Mouse (Mus musculus) testis, adult 2 months (tissue): ENCODE results near the gene Mrfap1. TPM values are rescaled to one million over a fixed set of nuclear protein-coding genes. Genes with fewer than 3 reads are reported as not detected.
A peak's percentile ranks its signal among the peaks of the same experiment; 100 is the strongest.

Experiments used
- H3K27ac ChIP-seq: fragments of 200-500 bp; 2 replicates; pipeline ENCODE4 v1.5.1; 2012; ENCODE audit warnings: low read depth, low read length; ENCODE audit not compliant: control insufficient read depth, insufficient read depth
- H3K27me3 ChIP-seq: fragments of 200-500 bp; 2 replicates; pipeline ENCODE4 v1.6.1; 2012; ENCODE audit warnings: mild to moderate bottlenecking, low read length, moderate library complexity; ENCODE audit not compliant: control insufficient read depth, insufficient read depth
- H3K36me3 ChIP-seq: fragments of 200-500 bp; 2 replicates; pipeline ENCODE4 v1.6.1; 2012; ENCODE audit warnings: mild to moderate bottlenecking, low read length; ENCODE audit not compliant: control insufficient read depth, insufficient read depth
- H3K4me1 ChIP-seq: fragments of 200-500 bp; 2 replicates; pipeline ENCODE4 v1.6.1; 2012; ENCODE audit warnings: low read length; ENCODE audit not compliant: control insufficient read depth, insufficient read depth
- H3K4me3 ChIP-seq: fragments of 200-500 bp; 2 replicates; pipeline ENCODE4 v1.5.1; 2012; ENCODE audit warnings: low read depth, mild to moderate bottlenecking, low read length, moderate library complexity, mixed read lengths; ENCODE audit not compliant: control insufficient read depth
- CTCF ChIP-seq: fragments of 200-500 bp; IDR thresholded peaks from 2 replicates; pipeline ENCODE4 v1.5.1; 2012; ENCODE audit warnings: low read depth, mild to moderate bottlenecking, inconsistent platforms, low read length, moderate library complexity; ENCODE audit not compliant: control insufficient read depth, insufficient read depth, insufficient replicate concordance
- POLR2A ChIP-seq: fragments of 200-500 bp; IDR thresholded peaks from 2 replicates; pipeline ENCODE4 v1.6.1; 2012; ENCODE audit warnings: low read depth, mild to moderate bottlenecking, inconsistent platforms, low read length, moderate library complexity; ENCODE audit not compliant: control insufficient read depth
- polyA plus RNA-seq: library from polyadenylated mRNA; depleted of rRNA; stranded (reverse); fragments of >200 nt; gene quantifications from 2 replicates; pipeline ENCODE4 v1.2.3, GENCODE M21; 2012

Mrfap1 gene
- polyA plus RNA-seq, 1 experiment = 86.7 TPM

DNA sequence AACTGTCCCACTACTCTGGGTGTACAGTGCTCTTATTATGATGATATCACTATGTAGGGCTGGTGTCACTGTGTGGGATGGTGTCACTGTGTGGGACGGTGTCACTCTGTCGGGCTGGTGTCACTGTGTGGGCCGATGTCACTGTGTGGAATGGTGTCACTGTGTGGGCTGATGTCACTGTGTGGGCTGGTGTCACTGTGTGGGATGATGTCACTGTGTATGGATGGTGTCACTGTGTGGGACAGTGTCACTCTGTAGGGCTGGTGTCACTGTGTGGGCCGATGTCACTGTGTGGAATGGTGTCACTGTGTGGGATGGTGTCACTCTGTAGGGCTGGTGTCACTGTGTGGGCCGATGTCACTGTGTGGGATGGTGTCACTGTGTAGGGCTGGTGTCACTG, 10.5 kb downstream of the Mrfap1 start:
- no peaks in the 10 kb centered on the region for H3K27me3 ChIP-seq
- H3K4me3 ChIP-seq = no peak overlapping the region
- no peak for TF ChIP-seq POLR2A
- no peak for TF ChIP-seq CTCF
- no peaks in the 10 kb centered on the region for H3K36me3 ChIP-seq
- peak overlapping the region; percentile 18; the same call in 1 of the 2 replicates for H3K27ac ChIP-seq
- no peaks in the 10 kb centered on the region for H3K4me1 ChIP-seq

- Histone ChIP-seq H3K27ac (no peak overlapping the region), H3K4me3 (no peak overlapping the region), H3K36me3 (no peaks in the 10 kb centered on the region), H3K27me3 (no peaks in the 10 kb centered on the region), H3K4me1 (no peaks in the 10 kb centered on the region)
- TF ChIP-seq POLR2A = no peak
- no peak for TF ChIP-seq CTCF
Observed at GRCm38 (mm10) chr5:36779512-36779911, 17.1 kb downstream of the Mrfap1 start.

GRCm38 (mm10) chr5:36778901-36779300, 17.7 kb downstream of the Mrfap1 start:
- no peak for TF ChIP-seq CTCF
- no peak for TF ChIP-seq POLR2A
- H3K27me3 ChIP-seq = no peaks in the 10 kb centered on the region
- H3K4me1 ChIP-seq = no peaks in the 10 kb centered on the region
- no peaks in the 10 kb centered on the region for H3K36me3 ChIP-seq
- H3K27ac ChIP-seq = no peak overlapping the region
- H3K4me3 ChIP-seq = no peak overlapping the region

GRCm38 (mm10) chr5:36777186-36777585, 19.4 kb downstream of the Mrfap1 start:
- H3K27ac ChIP-seq = peak overlapping the region; percentile 76

GRCm38 (mm10) chr5:36776021-36776575, 20.5 kb downstream of the Mrfap1 start:
- H3K4me3 ChIP-seq = no peak overlapping the region
- TF ChIP-seq CTCF = no peak
- TF ChIP-seq POLR2A = no peak
- H3K36me3 ChIP-seq = no peaks in the 10 kb centered on the region
- H3K4me1 ChIP-seq = no peaks in the 10 kb centered on the region
- no peaks in the 10 kb centered on the region for H3K27me3 ChIP-seq
- H3K27ac ChIP-seq = peak overlapping the region; percentile 68

More at GRCm38 (mm10) chr5:36777186-36777585, 19.4 kb downstream of the Mrfap1 start:
- Histone ChIP-seq H3K4me3 (no peak overlapping the region), H3K36me3 (no peaks in the 10 kb centered on the region), H3K4me1 (no peaks in the 10 kb centered on the region), H3K27me3 (no peaks in the 10 kb centered on the region)
- TF ChIP-seq POLR2A (no peak), CTCF (no peak)

- Histone ChIP-seq H3K4me3 (no peak overlapping the region), H3K4me1 (no peaks in the 10 kb centered on the region), H3K27ac (peak overlapping the region; percentile 60), H3K36me3 (no peaks in the 10 kb centered on the region), H3K27me3 (no peaks in the 10 kb centered on the region)
- TF ChIP-seq POLR2A = no peak
- no peak for TF ChIP-seq CTCF
Observed at GRCm38 (mm10) chr5:36775317-36775716, 21.3 kb downstream of the Mrfap1 start.

GRCm38 (mm10) chr5:36772586-36772985, 24.0 kb downstream of the Mrfap1 start:
- Histone ChIP-seq H3K27ac (no peak overlapping the region), H3K27me3 (no peaks in the 10 kb centered on the region), H3K36me3 (no peaks in the 10 kb centered on the region), H3K4me1 (no peaks in the 10 kb centered on the region), H3K4me3 (no peak overlapping the region)
- TF ChIP-seq POLR2A (no peak), CTCF (no peak)
